Mouse (Mus musculus) limb, embryonic 14.5 days (tissue): Measurements from ENCODE around the gene Nfkbid. TPM values are rescaled to one million over a fixed set of nuclear protein-coding genes. Genes with fewer than 3 reads are reported as not detected.

Experiments used
- ATAC-seq: fragments of 200-750 bp; cut with Nextera tagmentation; 2 replicates; pipeline ENCODE4 v1.8.0; 2017; ENCODE audit warnings: low read depth, moderate number of reproducible peaks, moderate TSS enrichment; ENCODE audit not compliant: low FRiP score
- DNase-seq: peaks from one replicate; pipeline ENCODE4 v3.0.0-alpha.2; 2015; ENCODE audit warnings: low spot score
- H3K27ac ChIP-seq: fragments of 300-500 bp; sonication (generic); replicated peaks from 2 replicates; pipeline ENCODE4 v1.5.1; 2014; ENCODE audit warnings: low read depth, mild to moderate bottlenecking, low read length, moderate library complexity, mixed read lengths
- H3K27me3 ChIP-seq: fragments of 300-500 bp; sonication (generic); 2 replicates; pipeline ENCODE4 v1.6.1; 2014; ENCODE audit warnings: low read length, mixed read lengths; ENCODE audit not compliant: control insufficient read depth, insufficient read depth
- H3K36me3 ChIP-seq: fragments of 300-500 bp; sonication (generic); 2 replicates; pipeline ENCODE4 v1.6.1; 2014; ENCODE audit warnings: mild to moderate bottlenecking, low read length, moderate library complexity, mixed read lengths; ENCODE audit not compliant: control insufficient read depth, insufficient read depth
- H3K4me1 ChIP-seq: fragments of 300-500 bp; sonication (generic); 2 replicates; pipeline ENCODE4 v1.6.1; 2014; ENCODE audit warnings: antibody characterized with exemption, low read length, mixed read lengths; ENCODE audit not compliant: control insufficient read depth, insufficient read depth
- H3K4me2 ChIP-seq: fragments of 300-500 bp; sonication (generic); replicated peaks from 2 replicates; pipeline ENCODE4 v1.6.1; 2014; ENCODE audit warnings: low read depth, mild to moderate bottlenecking, low read length, moderate library complexity; ENCODE audit not compliant: severe bottlenecking
- H3K4me3 ChIP-seq: fragments of 300-500 bp; sonication (generic); replicated peaks from 2 replicates; pipeline ENCODE4 v1.5.1; 2014; ENCODE audit warnings: low read length
- H3K9ac ChIP-seq: fragments of 300-500 bp; sonication (generic); 2 replicates; pipeline ENCODE4 v1.6.1; 2014; ENCODE audit warnings: mild to moderate bottlenecking, low read depth, low read length, moderate library complexity; ENCODE audit not compliant: severe bottlenecking
- H3K9me3 ChIP-seq: fragments of 300-500 bp; sonication (generic); 2 replicates; pipeline ENCODE4 v1.6.1; 2016; ENCODE audit warnings: low read length; ENCODE audit not compliant: control insufficient read depth
- POLR2A ChIP-seq: fragments of 200-500 bp; IDR thresholded peaks from 2 replicates; pipeline ENCODE4 v1.8.0; 2012; ENCODE audit warnings: inconsistent platforms, mild to moderate bottlenecking, moderate library complexity, borderline replicate concordance; ENCODE audit not compliant: insufficient read depth, insufficient read length; ENCODE audit errors: extremely low read depth
- WGBS: fragments of 180-500 bp; shearing (Covaris S2); extraction: QIAGEN DNeasy Blood & Tissue Kit; methylation state at CpG from one replicate; pipeline ENCODE4 v1.1.7; 2014; 5-methylcytosine and 5-hydroxymethylcytosine counted together
- polyA plus RNA-seq, 2 experiments: library from polyadenylated mRNA; depleted of rRNA in 1 of 2; stranded (reverse) in 1 of 2; unstranded in 1 of 2; fragments of >200 nt; fragmentation: Nextera tagmentation in 1 of 2; extraction: Ambion mirVana in 1 of 2; gene quantifications; 2 replicates each; pipeline versions ENCODE4 v1.2.1 to v1.2.3; 2012 to 2014

Nfkbid gene
- polyA plus RNA-seq, 2 experiments = 2.2 to 3.0 TPM

DNA sequence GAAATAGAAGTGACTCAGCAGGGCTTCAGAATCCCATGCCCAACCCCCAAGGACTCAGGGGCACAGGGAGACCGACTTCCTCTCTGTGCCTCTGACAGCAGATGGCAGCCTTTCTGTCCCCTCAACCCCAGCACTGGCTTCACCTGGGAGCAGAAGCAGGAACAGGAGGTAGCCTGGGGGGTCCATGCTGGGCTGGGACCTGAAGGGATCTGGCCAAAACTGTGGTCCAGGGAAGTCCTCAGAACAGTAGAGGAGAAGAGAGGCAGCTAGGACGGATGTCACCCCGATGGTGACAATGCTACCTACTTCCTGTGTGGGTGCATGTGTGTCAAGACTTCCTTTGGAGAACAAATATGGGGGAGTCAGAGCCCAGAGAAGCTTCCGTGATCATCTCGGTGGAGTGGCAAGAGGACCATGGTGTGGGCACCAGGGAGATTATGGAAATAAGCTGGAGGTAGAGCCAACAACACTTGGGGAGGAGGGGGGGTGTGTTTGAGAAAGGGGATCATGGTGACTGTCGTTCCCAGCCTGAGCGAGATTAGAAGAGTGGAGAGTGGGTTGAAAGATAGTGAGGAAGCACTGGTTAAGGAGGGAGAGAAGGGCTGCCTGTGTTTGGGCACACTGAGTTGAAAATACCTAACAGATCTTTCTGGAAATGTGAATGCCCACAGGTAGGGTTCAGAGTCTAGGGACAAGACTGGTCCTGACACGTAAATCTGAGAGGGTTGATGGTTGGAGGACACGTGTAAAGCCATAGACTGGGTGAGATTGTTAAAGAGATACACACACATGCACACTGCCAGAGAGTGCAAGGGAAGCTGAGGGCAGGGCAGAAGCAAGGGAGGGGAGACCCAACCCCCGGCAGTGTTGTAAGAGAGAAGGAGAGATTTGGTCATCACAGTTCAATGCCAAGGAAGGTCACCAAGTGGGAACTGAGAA, 1.7 kb upstream of the Nfkbid start, which contains the start of gene Hcst:
Hcst (minus strand) TSS at position 294 of the 939 bp plus-strand sequence.
- no peak for ATAC-seq

GRCm38 (mm10) chr7:30420673-30421072, 859 bp upstream of the Nfkbid start:
- ATAC-seq = no peak
- WGBS = 65% methylated on average over 3 of the region's 3 CpGs
- Histone ChIP-seq H3K27me3 (no peaks in the 10 kb centered on the region), H3K4me1 (0 out of 2 replicates have a peak, but pooled peaks cover 3% of the 10 kb centered on the region), H3K4me3 (no peak overlapping the region), H3K36me3 (0 out of 2 replicates have a peak, but pooled peaks cover 2% of the 10 kb centered on the region), H3K9ac (no peak overlapping the region), H3K9me3 (no peaks in the 10 kb centered on the region; the same call in 1 of the 2 replicates), H3K27ac (no peak overlapping the region), H3K4me2 (no peak overlapping the region)
- DNase-seq = no peak
- TF ChIP-seq POLR2A = no peak

More for the DNA sequence above, 1.7 kb upstream of the Nfkbid start, which contains the start of gene Hcst:
- 0 out of 2 replicates have a peak, but pooled peaks cover 3% of the 10 kb centered on the region for H3K4me1 ChIP-seq
- H3K4me2 ChIP-seq = no peak within 1 kb of the TSS
- WGBS = 65% methylated on average over 10 of the region's 10 CpGs
- no peaks in the 10 kb centered on the region; the same call in 1 of the 2 replicates for H3K9me3 ChIP-seq
- H3K36me3 ChIP-seq = no peaks in the 10 kb centered on the region
- H3K4me3 ChIP-seq = no peak within 1 kb of the TSS
- H3K27ac ChIP-seq = no peak within 1 kb of the TSS
- H3K9ac ChIP-seq = no peak within 1 kb of the TSS
- no peak for DNase-seq
- H3K27me3 ChIP-seq = no peaks in the 10 kb centered on the region
- TF ChIP-seq POLR2A = no peak

- peak overlapping the region; percentile 83 for H3K4me2 ChIP-seq
- H3K27ac ChIP-seq = no peak overlapping the region
- 0 out of 2 replicates have a peak, but pooled peaks cover 3% of the 10 kb centered on the region for H3K4me1 ChIP-seq
- H3K9ac ChIP-seq = peak overlapping the region; percentile 63
- no peak for TF ChIP-seq POLR2A
- DNase-seq (peak; percentile 76), ATAC-seq (peak; percentile 84)
- WGBS = under 1% methylated on average over 44 of the region's 45 CpGs
- no peaks in the 10 kb centered on the region; the same call in 1 of the 2 replicates for H3K9me3 ChIP-seq
- H3K4me3 ChIP-seq = peak overlapping the region; percentile 55
- H3K36me3 ChIP-seq = 0 out of 2 replicates have a peak, but pooled peaks cover 10% of the 10 kb centered on the region
- no peaks in the 10 kb centered on the region for H3K27me3 ChIP-seq
Observed at GRCm38 (mm10) chr7:30421890-30422435, 431 bp downstream of the Nfkbid start.

GRCm38 (mm10) chr7:30422560-30422959, 1.0 kb downstream of the Nfkbid start:
- ATAC-seq = no peak

DNA sequence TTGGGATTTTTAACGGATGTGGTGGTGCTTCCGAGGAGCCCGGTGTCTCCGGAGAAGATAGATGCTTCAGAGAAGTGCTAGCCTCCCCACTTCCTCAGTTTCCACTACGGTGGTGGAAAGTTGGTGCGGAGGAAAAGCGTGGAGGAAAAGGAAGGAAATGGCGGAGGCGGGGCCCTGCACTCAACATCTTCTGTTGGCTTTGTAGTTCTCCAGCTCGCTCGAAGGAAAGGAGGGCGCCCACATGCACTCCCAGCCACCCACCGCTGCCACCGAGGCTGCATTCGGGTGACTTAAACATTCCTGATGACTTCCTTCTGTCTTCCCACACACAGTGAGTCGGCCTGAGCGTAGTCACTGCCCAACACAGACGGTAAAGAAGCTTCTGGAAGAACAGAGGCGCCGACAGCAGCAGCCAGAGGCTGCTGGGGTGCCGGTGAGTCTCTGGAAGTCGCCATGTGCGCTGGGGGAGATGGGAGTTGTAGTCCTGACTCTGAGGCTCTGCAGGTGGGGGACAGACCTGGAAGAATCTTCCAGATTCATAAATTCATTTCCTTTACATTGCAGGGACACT, 1.6 kb downstream of the Nfkbid start:
- no peak overlapping the region for H3K27ac ChIP-seq
- H3K9ac ChIP-seq = peak overlapping the region; percentile 63
- WGBS = 44% methylated on average over 23 of the region's 23 CpGs
- ATAC-seq = no peak
- no peak for TF ChIP-seq POLR2A
- peak overlapping the region; percentile 55 for H3K4me3 ChIP-seq
- H3K9me3 ChIP-seq = no peaks in the 10 kb centered on the region; the same call in 1 of the 2 replicates
- H3K4me2 ChIP-seq = peak overlapping the region; percentile 83
- no peak for DNase-seq
- no peaks in the 10 kb centered on the region for H3K27me3 ChIP-seq
- peaks cover 14% of the 10 kb centered on the region; the same call in 1 of the 2 replicates for H3K36me3 ChIP-seq
- 0 out of 2 replicates have a peak, but pooled peaks cover 3% of the 10 kb centered on the region for H3K4me1 ChIP-seq

More at GRCm38 (mm10) chr7:30422560-30422959, 1.0 kb downstream of the Nfkbid start:
- H3K4me2 ChIP-seq = peak overlapping the region; percentile 83
- no peak overlapping the region for H3K27ac ChIP-seq
- peak overlapping the region; percentile 63 for H3K9ac ChIP-seq
- no peak for TF ChIP-seq POLR2A
- H3K9me3 ChIP-seq = no peaks in the 10 kb centered on the region; the same call in 1 of the 2 replicates
- DNase-seq = no peak
- H3K4me1 ChIP-seq = 0 out of 2 replicates have a peak, but pooled peaks cover 3% of the 10 kb centered on the region
- H3K36me3 ChIP-seq = peaks cover 14% of the 10 kb centered on the region; the same call in 1 of the 2 replicates
- 15% methylated on average over 9 of the region's 9 CpGs for WGBS
- peak overlapping the region; percentile 55 for H3K4me3 ChIP-seq
- H3K27me3 ChIP-seq = no peaks in the 10 kb centered on the region
